Mouse (Mus musculus) B cell, adult 2 months (primary cell): ENCODE measurements around the gene Bicra.
A peak's percentile ranks its signal among the peaks of the same experiment; 100 is the strongest.

Source experiments
- DNase-seq, 2 experiments: peaks; one replicate each; pipeline ENCODE4 v3.0.0; 2022

The Bicra gene

GRCm38 (mm10) chr7:16047338-16048146 lies at the start of gene Bicra:
Gene Bicra (minus strand): TSS chr7:16047921.
- DNase-seq, result peak; percentile 92 to 93

GRCm38 (mm10) chr7:16094592-16094991 lies 46.9 kb upstream of the Bicra start:
- DNase-seq, result no peak

DNA sequence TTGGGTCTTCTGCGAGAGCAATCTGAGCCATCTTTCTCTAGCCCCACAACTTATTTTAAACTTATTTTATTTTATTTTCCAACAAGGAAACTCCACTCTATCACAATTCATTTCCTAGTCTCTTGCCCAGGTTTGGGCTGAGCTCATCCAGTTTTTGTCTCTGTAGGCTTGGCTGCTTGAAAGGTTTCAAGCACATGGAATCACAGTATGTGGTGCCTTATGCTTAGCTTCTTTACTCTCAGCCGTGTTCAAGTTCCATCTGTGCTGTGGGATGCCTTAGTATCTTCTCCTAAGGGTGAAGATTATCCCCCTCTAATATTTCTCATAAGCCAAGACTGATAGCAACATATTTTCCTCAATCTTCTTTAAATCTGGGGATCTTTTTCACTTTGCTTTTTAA lies 39.9 kb upstream of the Bicra start:
- DNase-seq, result no peak

GRCm38 (mm10) chr7:16083361-16083760 lies 35.6 kb upstream of the Bicra start:
- no peak for DNase-seq

- DNase-seq, result no peak
Observed at GRCm38 (mm10) chr7:16080581-16080980, 32.9 kb upstream of the Bicra start.

DNA sequence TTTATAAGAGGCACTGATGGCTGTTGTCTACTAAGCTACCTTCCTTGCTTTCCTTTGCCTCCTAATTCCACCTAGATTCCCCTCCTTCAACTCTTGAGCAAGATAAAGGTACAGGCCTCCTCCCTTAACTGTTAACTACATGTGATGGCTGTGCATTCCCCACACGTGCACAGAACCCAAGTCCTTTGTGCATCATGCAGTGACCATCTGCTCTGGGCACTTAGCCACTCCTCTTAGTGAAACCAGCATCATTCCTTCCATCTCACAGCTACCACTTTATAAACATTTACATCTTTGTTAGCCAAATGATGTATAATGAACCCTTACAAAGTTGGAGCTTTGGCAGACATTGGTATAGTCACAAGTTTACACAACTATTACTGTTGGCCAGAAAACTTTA lies 32.2 kb upstream of the Bicra start:
- DNase-seq, result no peak

- DNase-seq, result no peak
Observed at GRCm38 (mm10) chr7:16071906-16072305, 24.2 kb upstream of the Bicra start.

- no peak for DNase-seq
Observed at GRCm38 (mm10) chr7:16070846-16071245, 23.1 kb upstream of the Bicra start.

- peak; percentile 67 to 69 for DNase-seq
Observed at GRCm38 (mm10) chr7:16063490-16063889, 15.8 kb upstream of the Bicra start.

DNA sequence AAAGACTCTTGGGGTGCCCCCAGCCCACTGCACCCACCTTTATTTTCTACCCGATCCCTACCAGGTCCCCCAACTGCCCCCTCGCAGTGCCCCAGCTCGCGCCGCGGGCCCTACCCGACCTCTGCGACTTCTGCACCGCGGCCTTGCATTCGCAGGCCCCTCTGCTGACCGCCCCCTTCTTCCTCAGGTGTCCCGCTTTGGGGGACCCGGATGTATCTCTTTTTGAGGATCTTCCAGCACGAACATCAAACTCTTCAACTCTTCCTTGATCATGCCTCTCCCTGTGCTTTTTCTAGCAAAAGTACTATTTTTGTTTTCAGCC lies 14.3 kb upstream of the Bicra start:
- DNase-seq, result no peak

DNA sequence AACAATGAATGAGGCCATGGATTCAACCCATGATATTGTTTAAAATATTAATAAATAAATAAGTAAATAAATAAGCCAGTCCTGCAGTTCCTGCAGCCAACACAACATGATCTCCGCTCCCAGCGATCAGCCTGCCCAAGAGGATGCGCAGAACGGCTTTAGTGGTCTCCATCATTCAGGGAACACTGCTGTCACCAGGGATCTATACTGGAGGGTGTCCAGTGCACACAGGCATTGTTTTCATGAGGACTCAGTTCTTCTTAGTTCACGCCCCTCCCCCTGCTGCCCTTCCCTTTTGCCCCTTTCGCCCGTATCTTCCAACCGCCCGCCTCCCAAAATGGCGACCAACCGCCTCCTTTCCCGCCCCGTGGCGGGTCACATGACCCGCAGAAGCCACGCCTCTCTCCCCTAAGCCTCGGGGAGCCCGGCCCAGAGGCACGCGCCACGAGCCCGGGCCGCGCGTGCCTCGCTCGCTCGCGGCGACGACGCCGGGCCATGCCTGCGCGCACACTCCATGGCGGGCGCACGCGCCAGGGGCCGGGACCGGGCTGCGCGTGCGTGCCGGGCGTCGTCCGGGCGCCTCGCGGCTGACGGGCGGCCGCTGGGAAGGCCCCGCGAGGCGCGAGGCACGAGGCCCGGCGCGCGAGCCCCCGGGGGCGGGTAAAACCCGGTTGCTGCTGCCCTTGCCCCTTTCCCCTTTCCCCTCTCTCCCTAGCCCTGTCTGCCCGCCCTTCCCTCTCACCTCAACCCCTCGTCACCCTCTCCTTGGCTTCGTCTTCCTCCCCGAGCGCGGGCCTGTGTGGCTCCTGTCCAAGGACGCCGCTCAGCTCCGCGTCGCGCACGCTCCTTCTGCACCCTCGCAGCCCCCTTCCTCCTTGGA lies 13.7 kb upstream of the Bicra start, which contains the start of gene Zfp541:
Gene Zfp541, plus strand, starts transcription at position 596 of the 880 bp plus-strand sequence.
- no peak for DNase-seq

DNA sequence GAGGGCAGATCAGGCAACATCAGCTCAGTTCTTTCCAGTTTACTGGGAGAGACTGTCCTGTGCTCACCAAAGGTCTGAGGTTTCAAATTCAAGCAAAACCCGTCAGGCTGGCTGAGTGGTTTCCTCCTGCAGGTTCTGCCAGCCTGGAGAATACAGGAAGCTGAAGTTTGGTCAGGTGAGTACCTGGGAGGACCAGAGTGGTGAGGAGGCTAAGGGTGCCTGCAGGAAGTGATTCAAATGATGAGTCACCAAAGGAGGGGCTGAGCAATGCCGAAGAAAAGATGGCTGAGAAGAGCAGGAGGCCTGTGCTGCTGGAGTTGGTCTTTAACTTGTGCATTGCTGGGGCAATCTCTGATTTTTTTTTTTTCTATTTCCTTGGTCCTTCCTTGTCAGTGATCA lies 9.4 kb upstream of the Bicra start:
- peak; percentile 64 to 74 for DNase-seq

GRCm38 (mm10) chr7:16056459-16057135 lies 8.9 kb upstream of the Bicra start:
- peak; percentile 70 to 75 for DNase-seq

DNA sequence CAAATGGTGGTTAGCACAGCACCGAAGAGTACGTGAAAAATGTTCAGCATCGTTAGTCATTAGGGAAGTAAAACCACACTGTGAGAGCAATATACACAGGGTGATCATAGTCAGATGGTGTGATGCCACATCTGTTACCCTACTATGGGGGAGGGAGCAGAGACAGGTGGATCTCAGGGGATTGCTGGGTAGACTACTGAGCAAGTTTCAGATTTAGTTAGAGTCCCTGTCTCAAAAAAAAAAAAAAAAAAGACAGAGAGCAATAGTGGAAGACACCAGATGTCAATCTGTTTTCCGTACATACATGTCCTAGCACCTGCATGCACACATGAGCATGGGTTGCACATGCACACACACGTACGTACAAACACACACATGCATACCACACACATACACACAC lies 7.9 kb upstream of the Bicra start:
- DNase-seq, result peak; percentile 66 to 79

- DNase-seq, result peak; percentile 56 to 57
Observed at GRCm38 (mm10) chr7:16054966-16055365, 7.2 kb upstream of the Bicra start.

- DNase-seq, result no peak
Observed at GRCm38 (mm10) chr7:16053105-16053504, 5.4 kb upstream of the Bicra start.

- DNase-seq, result peak; percentile 96 to 97
Observed at GRCm38 (mm10) chr7:16052684-16053083, 5.0 kb upstream of the Bicra start.

DNA sequence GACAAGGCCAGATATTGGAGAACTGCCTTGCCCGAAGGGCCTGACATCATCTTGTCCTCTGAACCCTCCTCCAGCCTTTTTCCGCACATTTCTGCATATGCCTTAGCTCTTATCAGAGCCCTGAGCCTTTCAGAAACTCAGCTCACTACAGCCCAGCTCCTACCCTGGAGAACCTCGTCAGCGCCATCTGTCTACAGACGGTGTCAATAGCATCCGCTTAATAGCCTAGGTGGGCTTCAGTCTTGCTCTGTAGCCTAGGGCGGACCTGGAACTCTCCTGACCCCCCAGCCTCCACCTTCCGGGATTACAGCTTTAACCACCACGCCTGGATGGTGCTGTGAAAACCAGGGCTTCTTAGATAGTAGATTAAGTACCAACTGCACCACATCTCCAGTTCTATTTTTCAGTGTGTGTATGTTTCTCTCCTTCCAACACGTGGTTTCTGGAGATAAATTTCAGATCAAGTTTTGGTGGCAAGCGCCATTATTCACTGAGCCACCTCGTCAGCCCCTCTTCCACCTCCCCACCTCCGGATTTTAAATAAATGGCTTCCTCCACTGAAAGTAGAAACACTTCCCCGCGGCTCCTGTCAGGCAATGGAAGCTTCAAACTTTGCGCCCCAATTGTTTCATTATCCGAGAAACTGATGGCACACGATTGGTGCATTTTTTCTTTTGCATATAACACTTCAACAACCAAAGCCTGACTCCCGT lies 4.3 kb upstream of the Bicra start:
- peak; percentile 86 to 87 for DNase-seq

- no peak for DNase-seq
Observed at GRCm38 (mm10) chr7:16050600-16050999, 2.9 kb upstream of the Bicra start.

DNA sequence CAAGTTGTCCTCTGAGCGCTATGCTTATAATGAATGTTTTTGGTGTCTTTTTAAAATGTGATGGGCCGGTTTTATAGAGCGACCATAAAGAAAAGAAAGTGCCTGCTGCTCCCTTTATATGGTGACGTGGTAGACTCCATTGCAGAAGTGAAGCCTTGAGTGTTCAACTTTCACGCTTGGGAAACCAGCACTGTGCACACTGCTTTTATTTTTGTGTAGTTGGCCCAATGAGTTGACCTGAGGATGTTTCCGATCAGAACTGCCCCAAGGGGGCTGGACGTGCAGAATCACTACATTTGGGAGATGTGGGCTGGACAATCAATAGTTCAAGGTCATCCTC lies 1.8 kb upstream of the Bicra start:
- DNase-seq, result peak; percentile 56 to 59

DNA sequence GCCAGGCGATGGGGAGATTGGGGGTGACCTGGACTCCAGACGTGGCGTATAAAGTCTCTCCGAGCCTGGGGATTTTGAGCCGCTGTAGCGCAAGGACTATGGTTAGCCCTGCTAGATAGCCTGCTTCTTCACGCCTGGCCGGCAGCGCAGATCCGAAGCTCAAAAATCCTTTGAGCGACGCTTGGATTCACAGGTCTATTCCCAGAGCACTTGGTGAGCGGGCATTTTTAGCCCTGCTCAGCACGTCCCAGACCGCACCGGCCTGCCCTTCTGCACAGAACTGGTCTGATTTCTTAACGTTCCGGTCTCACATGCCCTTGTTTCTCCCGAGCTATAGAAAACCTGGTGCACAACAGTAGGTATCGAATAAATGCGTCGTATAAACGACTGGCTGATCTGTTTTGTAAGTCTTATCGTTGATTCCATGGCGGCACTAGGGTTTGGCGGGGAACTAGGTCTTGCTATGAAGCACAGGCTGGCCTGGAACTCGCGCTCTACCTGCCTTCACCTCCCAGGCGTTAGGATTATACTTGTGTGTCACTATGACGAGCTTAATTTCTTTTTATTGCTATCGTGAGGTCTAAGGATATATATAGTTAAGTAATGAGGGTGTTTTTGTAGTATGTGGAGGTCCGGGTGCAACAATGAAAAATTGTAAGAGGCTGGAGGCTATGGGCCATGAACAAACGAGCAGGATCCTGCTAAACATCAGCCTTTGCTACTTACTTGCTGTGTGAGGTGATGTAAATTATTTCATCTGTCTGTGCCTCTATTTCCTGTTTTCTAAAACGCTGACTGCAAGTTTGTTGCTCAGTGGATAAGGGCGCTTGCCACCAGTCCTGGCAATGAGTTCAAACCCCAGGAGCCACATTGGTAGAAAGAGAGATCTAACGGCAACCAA lies 1.2 kb upstream of the Bicra start:
- DNase-seq, result peak in 1 of 2 experiments; percentile 35

GRCm38 (mm10) chr7:16048164-16048564 lies 443 bp upstream of the Bicra start:
- DNase-seq, result peak; percentile 95 to 96
